Mouse (Mus musculus) cerebellum, adult 9-10 months (tissue): ENCODE measurements around the gene Egr2.

ENCODE experiments used
- DNase-seq: peaks from one replicate; pipeline ENCODE4 v3.0.0; 2022

Egr2 gene

GRCm38 (mm10) chr10:67539401-67539730 is 4.1 kb downstream of the Egr2 start:
- DNase-seq, result no peak

- DNase-seq, result no peak
These were observed 5.3 kb downstream of the Egr2 start for GRCm38 (mm10) chr10:67540591-67540990.

DNA sequence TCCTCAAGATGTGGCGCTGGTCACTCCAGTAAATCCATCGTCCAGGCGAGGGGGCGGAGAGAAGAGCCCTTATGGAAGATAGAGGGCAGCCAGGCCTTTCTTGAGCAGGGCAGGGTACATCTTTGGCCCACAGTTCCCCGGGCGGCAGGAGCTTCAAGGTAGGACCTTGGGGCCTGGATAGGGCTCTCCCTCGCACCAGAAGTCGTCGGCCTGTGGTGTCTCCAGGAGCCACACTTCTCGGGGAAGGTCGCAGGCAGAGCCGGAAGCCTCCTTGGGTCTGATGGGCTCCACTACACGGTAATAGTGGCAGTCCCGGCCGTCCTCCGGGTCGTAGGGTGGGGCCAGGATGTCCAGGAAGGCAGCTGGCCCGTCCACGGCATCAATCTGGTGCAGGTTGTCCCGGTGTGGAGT is 12.6 kb downstream of the Egr2 start:
- peak; percentile 50 for DNase-seq

DNA sequence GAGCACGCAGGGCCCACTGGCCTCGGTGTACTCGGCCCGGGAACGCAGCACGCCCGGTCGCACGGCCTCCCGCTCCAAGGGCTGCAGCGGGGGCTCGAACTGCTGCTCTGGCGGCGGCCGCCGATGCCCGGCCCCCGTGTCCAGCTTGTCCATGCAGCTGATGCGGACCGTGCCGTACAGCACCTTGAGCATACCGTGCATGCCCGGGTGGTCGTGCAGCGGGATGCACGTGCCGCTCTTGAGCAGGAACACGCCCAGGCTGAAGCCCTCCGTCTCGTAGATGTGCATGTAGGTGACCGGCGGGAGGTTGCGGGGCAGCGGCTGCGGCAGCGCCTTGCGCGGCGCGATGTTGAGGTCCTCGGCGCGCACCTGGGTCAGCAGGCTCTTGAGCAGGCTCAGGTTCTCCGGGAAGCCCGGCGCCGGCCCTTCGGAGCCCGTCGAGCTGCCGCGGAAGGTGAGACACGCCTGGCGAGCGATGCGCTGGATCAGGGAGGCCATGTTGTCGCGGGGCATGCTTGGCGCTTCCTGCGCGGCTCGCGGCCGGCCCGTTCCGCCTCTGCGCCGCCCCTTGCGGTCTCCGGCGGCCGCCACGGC is 13.1 kb downstream of the Egr2 start:
- DNase-seq, result no peak

- peak; percentile 95 for DNase-seq
These were observed 13.8 kb downstream of the Egr2 start, which contains the start of gene Ado for GRCm38 (mm10) chr10:67548877-67549731. Gene Ado (minus strand): TSS chr10:67548955.

DNA sequence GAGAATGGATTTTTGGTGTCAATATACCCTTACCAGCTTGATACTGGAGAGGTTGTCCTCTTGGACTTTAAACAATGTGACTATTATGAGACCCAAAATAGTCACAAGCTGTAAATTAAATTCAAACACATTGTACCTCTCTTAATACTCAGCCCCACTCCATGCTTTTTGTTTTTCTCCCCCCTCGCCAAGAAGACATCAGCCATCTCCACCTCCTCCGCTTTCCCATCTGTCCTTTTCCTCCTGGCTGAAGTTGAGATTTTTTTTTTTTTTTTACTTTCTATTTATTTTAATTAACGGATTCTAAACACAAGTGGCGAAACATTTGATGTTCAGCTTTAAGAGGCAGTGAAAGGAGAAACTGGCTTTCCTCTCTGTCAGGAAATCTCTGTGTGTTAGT is 22.8 kb downstream of the Egr2 start:
- DNase-seq, result no peak

DNA sequence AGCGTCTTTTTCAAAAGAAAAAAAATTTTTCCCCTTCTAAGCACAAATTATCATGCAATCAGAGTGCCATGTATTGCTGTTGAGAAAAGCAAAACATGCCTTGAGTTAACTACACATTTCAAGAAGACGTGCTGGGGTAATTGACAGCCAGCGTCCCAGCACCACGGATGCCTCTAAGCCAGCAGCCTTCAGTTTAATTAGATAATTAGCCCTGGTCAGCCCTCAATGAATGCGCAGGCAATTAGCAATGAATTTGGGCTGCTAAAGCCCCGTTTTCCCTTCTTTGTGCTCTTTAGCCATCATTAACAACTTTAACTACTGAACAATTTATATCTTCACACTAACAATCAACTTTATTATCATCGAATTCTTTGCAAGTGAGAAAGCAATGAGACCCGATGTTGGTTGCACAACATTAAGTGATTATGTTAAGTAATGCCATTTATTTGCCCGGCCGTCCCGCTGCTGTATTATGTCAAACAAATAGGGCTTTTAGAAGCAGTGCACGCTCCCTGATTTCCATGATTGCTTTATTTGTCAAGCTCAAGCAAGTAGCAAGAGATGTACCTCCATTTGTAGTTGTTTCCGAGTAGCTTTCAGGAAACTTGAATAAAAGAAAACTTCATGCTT is 24.6 kb downstream of the Egr2 start:
- no peak for DNase-seq

DNA sequence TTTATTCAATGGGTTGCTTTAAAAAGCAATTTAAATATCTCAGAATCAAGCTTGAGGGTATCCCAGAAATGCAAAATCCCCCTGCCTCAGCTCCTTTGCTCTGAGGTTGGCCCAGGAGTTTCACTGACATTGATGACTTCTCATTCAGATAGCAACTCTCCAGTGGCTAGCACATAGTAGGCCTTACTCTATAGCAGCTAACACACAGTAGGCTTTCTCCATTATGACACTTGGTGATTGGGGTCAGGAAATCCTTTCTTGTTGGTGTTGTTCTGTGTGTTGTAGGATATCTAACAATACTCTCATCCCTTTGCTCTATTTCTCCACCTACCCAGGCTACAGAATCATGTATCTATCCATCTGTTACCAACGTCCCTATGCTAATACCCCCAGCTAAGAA is 25.9 kb downstream of the Egr2 start:
- no peak for DNase-seq

GRCm38 (mm10) chr10:67564509-67564908 is 29.2 kb downstream of the Egr2 start:
- DNase-seq, result no peak

DNA sequence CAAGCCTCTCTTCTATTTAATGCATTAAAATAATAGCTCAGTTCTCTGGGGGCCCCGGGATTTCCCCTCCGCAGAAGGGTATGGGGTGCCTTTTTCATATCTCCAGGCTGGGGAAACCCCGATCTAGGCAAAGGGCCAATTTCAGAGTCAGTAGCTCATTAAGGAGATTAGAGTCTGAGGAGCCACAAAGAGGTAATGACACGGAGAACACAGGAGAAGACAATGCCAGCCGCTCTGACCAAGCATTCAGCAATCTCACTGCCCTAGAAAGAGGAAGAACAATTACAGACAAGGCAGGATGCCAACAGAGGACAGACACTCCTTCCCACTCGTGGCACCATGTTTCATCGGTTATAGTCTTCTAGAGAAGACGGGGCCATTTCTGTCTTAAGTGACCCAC is 30.8 kb downstream of the Egr2 start:
- DNase-seq, result no peak

GRCm38 (mm10) chr10:67569539-67569938 is 34.3 kb downstream of the Egr2 start:
- DNase-seq, result no peak

DNA sequence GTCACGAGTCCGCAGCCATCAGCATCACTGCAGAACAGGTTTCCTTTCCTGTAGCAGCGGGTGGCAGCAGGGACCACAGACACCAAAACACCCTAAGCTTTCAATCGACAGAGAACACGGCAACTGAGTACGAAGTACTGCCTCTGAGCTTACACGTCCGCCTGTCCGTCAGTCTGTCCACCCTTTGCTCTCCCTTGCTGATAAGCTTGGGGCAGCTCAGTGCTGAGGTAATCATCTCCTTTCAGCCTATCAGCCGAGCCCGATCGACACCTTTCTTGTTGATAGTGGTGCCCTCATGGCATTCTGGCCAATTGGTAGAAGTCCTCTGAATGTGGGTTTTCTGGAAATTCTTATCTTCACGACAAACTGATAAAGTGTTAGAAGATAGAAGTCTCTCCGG is 36.2 kb downstream of the Egr2 start:
- no peak for DNase-seq

GRCm38 (mm10) chr10:67573310-67573709 is 38.0 kb downstream of the Egr2 start:
- DNase-seq, result no peak

- DNase-seq, result no peak
These were observed 44.6 kb downstream of the Egr2 start for GRCm38 (mm10) chr10:67579830-67580229.

- no peak for DNase-seq
These were observed 46.5 kb downstream of the Egr2 start for GRCm38 (mm10) chr10:67581698-67582285.

DNA sequence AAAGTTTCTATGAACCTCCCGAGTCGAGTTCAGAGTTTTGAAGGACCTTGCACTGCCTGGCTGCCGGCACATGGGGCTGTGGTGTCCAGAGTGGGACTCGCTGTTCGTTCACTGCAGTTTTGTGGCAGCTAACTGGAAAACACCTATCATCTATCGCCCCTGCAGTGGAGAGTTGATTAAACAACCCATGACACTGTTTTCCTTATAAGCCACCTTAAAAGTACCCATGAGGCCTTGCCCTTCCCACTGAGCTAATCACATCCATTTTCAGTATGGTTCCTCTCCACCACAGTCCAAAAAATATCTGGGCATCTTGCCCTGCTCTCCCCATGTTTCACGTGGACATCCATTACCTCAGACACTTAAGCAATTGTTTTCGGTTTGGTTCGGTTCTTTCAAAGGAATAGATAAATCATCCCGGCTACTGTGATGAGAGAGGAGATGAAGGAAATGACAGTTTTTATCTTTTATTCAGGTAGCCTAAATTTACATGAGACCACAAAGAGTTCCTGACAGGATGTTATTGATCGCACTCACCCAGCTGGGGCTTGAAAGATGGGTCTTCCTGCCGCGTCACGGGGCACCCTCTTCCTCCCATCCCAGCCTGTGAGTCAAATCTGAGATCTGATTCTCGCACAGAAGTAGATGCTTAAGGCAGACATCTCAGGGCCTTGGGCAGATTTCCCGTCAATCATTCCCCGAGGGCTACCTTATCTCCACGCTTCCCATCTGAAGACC is 50.8 kb downstream of the Egr2 start:
- DNase-seq, result no peak
